Comparison of ENCODE assay signal across 8 mouse cellular contexts in genomic region chr3:30994859-30995258, GRCm38 (mm10). TPM values are rescaled to one million over a fixed set of nuclear protein-coding genes. Genes with fewer than 3 reads are reported as not detected.
DNase-seq lines count a peak whose midpoint lies in the region; ATAC-seq and TF ChIP-seq lines count a peak whose summit lies in the region.

No protein-coding gene starts in this region.

- no peak for TF ChIP-seq CTCF in bone marrow, adult 2 months (IDR thresholded peaks at IDR 0.05; ENCODE audit: control insufficient read depth, insufficient read depth, low read length)

- WGBS in kidney, embryonic 15.5 days = 17% methylated on average over 6 of the region's 6 CpGs
- 9% methylated on average over 6 of the region's 6 CpGs for WGBS in bone marrow, adult 2 months
- 27% methylated on average over 6 of the region's 6 CpGs for whole genome bisulfite sequencing in hindbrain, embryonic 14.5 days
- WGBS in midbrain, embryonic 15.5 days = 21% methylated on average over 6 of the region's 6 CpGs

- no peak for DNase-seq in kidney, postnatal 25 days
- DNase-seq in hindbrain, embryonic 14.5 days (ENCODE audit: low spot score) = no peak
- no peak for DNase-seq in layer of hippocampus, adult 9-11 months
- DNase-seq in urinary bladder, postnatal 25 days (ENCODE audit: low spot score) = no peak
- no peak for DNase-seq in right cerebral cortex, postnatal 25 days

- peaks cover 33% of the 10 kb centered on the region for H3K4me1 ChIP-seq in kidney, embryonic 15.5 days
- peaks cover 3% of the 10 kb centered on the region; the same call in 1 of the 2 replicates for H3K4me1 ChIP-seq in bone marrow, adult 2 months (ENCODE audit: control insufficient read depth, insufficient read depth, low read length)
- H3K4me1 ChIP-seq in hindbrain, embryonic 14.5 days (replicated peaks; ENCODE audit: control insufficient read depth, insufficient read depth, low read length) = peaks cover 14% of the 10 kb centered on the region
- peaks cover 21% of the 10 kb centered on the region for H3K4me1 ChIP-seq in midbrain, embryonic 15.5 days

- H3K9me3 ChIP-seq in kidney, embryonic 15.5 days (replicated peaks) = no peaks in the 10 kb centered on the region
- no peaks in the 10 kb centered on the region for H3K9me3 ChIP-seq in hindbrain, embryonic 14.5 days (ENCODE audit: control insufficient read depth, low read length)
- H3K9me3 ChIP-seq in midbrain, embryonic 15.5 days = no peaks in the 10 kb centered on the region

- no peak for ATAC-seq in kidney, embryonic 15.5 days (replicated peaks; ENCODE audit: low FRiP score)
- no peak for ATAC-seq in hindbrain, embryonic 14.5 days (ENCODE audit: low FRiP score)
- no peak for ATAC-seq in midbrain, embryonic 15.5 days (replicated peaks)

- H3K27ac ChIP-seq in kidney, embryonic 15.5 days = peak overlapping the region; percentile 38; the same call in 1 of the 2 replicates
- no peak overlapping the region for H3K27ac ChIP-seq in bone marrow, adult 2 months (ENCODE audit: control insufficient read depth, insufficient read depth, low read depth, low read length, poor library complexity)
- H3K27ac ChIP-seq in hindbrain, embryonic 14.5 days = no peak overlapping the region
- no peak overlapping the region for H3K27ac ChIP-seq in midbrain, embryonic 15.5 days

- no peaks in the 10 kb centered on the region for H3K36me3 ChIP-seq in kidney, embryonic 15.5 days
- H3K36me3 ChIP-seq in hindbrain, embryonic 14.5 days (replicated peaks; ENCODE audit: control insufficient read depth, insufficient read depth) = no peaks in the 10 kb centered on the region
- no peaks in the 10 kb centered on the region for H3K36me3 ChIP-seq in midbrain, embryonic 15.5 days (replicated peaks)

- peak overlapping the region; percentile 69 for H3K4me2 ChIP-seq in kidney, embryonic 15.5 days
- peak overlapping the region; percentile 65 for H3K4me2 ChIP-seq in hindbrain, embryonic 14.5 days (replicated peaks)
- peak overlapping the region; percentile 64 for H3K4me2 ChIP-seq in midbrain, embryonic 15.5 days

- H3K4me3 ChIP-seq in kidney, embryonic 15.5 days (replicated peaks) = peak overlapping the region; percentile 94
- H3K4me3 ChIP-seq in bone marrow, adult 2 months (replicated peaks; ENCODE audit: control insufficient read depth, low read depth, low read length) = peak overlapping the region; percentile 52
- peak overlapping the region; percentile 79 for H3K4me3 ChIP-seq in hindbrain, embryonic 14.5 days (replicated peaks; ENCODE audit: low read length)
- H3K4me3 ChIP-seq in midbrain, embryonic 15.5 days = peak overlapping the region; percentile 97

- TF ChIP-seq POLR2A in bone marrow, adult 2 months (IDR thresholded peaks at IDR 0.05; ENCODE audit: borderline replicate concordance, control insufficient read depth, low read depth, low read length) = no peak

- peak overlapping the region; percentile 88 for H3K9ac ChIP-seq in kidney, embryonic 15.5 days
- peak overlapping the region; percentile 80; the same call in 1 of the 2 replicates for H3K9ac ChIP-seq in hindbrain, embryonic 14.5 days
- no peak overlapping the region for H3K9ac ChIP-seq in midbrain, embryonic 15.5 days

- no peaks in the 10 kb centered on the region for H3K27me3 ChIP-seq in kidney, embryonic 15.5 days
- no peaks in the 10 kb centered on the region for H3K27me3 ChIP-seq in hindbrain, embryonic 14.5 days (ENCODE audit: control insufficient read depth, insufficient read depth, low read length)
- no peaks in the 10 kb centered on the region for H3K27me3 ChIP-seq in midbrain, embryonic 15.5 days (replicated peaks)

RNA-seq across cellular contexts. Expression of gene Prkci, which starts 0.7 kb away (rescaled TPM):
- polyA plus RNA-seq in kidney, embryonic 15.5 days (2015; fragmentation: Nextera tagmentation; extraction: Ambion mirVana) = 39.7 and 40.5 TPM in 2 replicates
- 3.7 and 9.0 TPM in 2 replicates for polyA plus RNA-seq in bone marrow, adult 2 months (2011; ENCODE audit: insufficient read depth, insufficient read length, low replicate concordance, missing spikeins)
- polyA plus RNA-seq in hindbrain, embryonic 14.5 days (2014; fragmentation: Nextera tagmentation; extraction: Ambion mirVana) = 34.6 and 39.8 TPM in 2 replicates
- 24.8 and 27.3 TPM in 2 replicates for polyA plus RNA-seq in midbrain, embryonic 15.5 days (2015; fragmentation: Nextera tagmentation; extraction: Ambion mirVana)

RNA-seq across cellular contexts. Expression of gene Phc3, which starts 25.6 kb away (rescaled TPM):
- polyA plus RNA-seq in kidney, embryonic 15.5 days (2015; fragmentation: Nextera tagmentation; extraction: Ambion mirVana) = 5.8 and 7.0 TPM in 2 replicates
- polyA plus RNA-seq in bone marrow, adult 2 months (2011; ENCODE audit: insufficient read depth, insufficient read length, low replicate concordance, missing spikeins) = 6.4 and 15.2 TPM in 2 replicates
- polyA plus RNA-seq in hindbrain, embryonic 14.5 days (2014; fragmentation: Nextera tagmentation; extraction: Ambion mirVana) = 9.2 and 9.9 TPM in 2 replicates
- 8.6 TPM in 2 replicates for polyA plus RNA-seq in midbrain, embryonic 15.5 days (2015; fragmentation: Nextera tagmentation; extraction: Ambion mirVana)
